Mouse (Mus musculus): ENCODE data around the gene Olfr196. TPM values are rescaled to one million over a fixed set of nuclear protein-coding genes. Genes with fewer than 3 reads are reported as not detected.
A peak's percentile ranks its signal among the peaks of the same experiment; 100 is the strongest.
"Not testable (repeated sequence)": the region's sequence is repeated elsewhere in the genome, so short reads cannot be mapped to it uniquely, and the experiment has no call there.

Gene Olfr196
- total RNA-seq (2021) = not detected
- long read RNA-seq, experiment 1 = 0 reads
- long read RNA-seq, experiment 2 = 0 reads

- DNase-seq (ENCODE audit: low spot score in 2 of 2) = no peak
These were observed at the start of gene Olfr196 for GRCm38 (mm10) chr16:59170354-59170753. Olfr196 (minus strand) TSS chr16:59170454.

GRCm38 (mm10) chr16:59219667-59220066 lies 49.4 kb upstream of the Olfr196 start, which contains the start of gene Olfr199:
Olfr199 (minus strand) TSS chr16:59219767.
- DNase-seq (ENCODE audit: low spot score in 2 of 2) = not testable (repeated sequence)

GRCm38 (mm10) chr16:59217861-59218260 lies 47.6 kb upstream of the Olfr196 start:
- not testable (repeated sequence) for DNase-seq (ENCODE audit: low spot score in 2 of 2)

- not testable (repeated sequence) for DNase-seq (ENCODE audit: low spot score in 2 of 2)
These were observed 33.2 kb upstream of the Olfr196 start, which contains the start of gene Olfr198 for GRCm38 (mm10) chr16:59203433-59203832. Olfr198 (minus strand) TSS chr16:59203533.

GRCm38 (mm10) chr16:59151996-59152395 lies 18.3 kb downstream of the Olfr196 start:
- DNase-seq (ENCODE audit: low spot score in 2 of 2) = peak in 1 of 2 experiments; percentile 4

GRCm38 (mm10) chr16:59146746-59147145 lies 23.5 kb downstream of the Olfr196 start, which contains the start of gene Olfr195:
Olfr195 (plus strand) TSS chr16:59147046.
- no peak for DNase-seq (ENCODE audit: low spot score in 2 of 2)

- no peak for DNase-seq (ENCODE audit: low spot score in 2 of 2)
These were observed 29.1 kb downstream of the Olfr196 start for GRCm38 (mm10) chr16:59141105-59141504.

- DNase-seq (ENCODE audit: low spot score in 2 of 2) = no peak
These were observed 39.5 kb downstream of the Olfr196 start for GRCm38 (mm10) chr16:59130740-59131139.

GRCm38 (mm10) chr16:59120969-59121368 lies 49.3 kb downstream of the Olfr196 start, which contains the start of gene Olfr194:
Olfr194 (minus strand) TSS chr16:59121069.
- DNase-seq (ENCODE audit: low spot score in 2 of 2) = no peak

Other genes with a start within 250 kb of the Olfr196 start
- not detected for gene Olfr181, start 241.7 kb downstream of the Olfr196 start, total RNA-seq (2021)
- gene Olfr180, start 241.1 kb downstream of the Olfr196 start, total RNA-seq (2021) = not detected
- not detected for gene Olfr183, start 175.1 kb downstream of the Olfr196 start, total RNA-seq (2021)
- not detected for gene Olfr186, start 140.2 kb downstream of the Olfr196 start, total RNA-seq (2021)
- not detected for gene Olfr187, start 130.7 kb downstream of the Olfr196 start, total RNA-seq (2021)
- not detected for gene Olfr190, start 92.4 kb downstream of the Olfr196 start, total RNA-seq (2021)
- not detected for gene Olfr191, start 80.6 kb downstream of the Olfr196 start, total RNA-seq (2021)
- gene Olfr193, start 58.6 kb downstream of the Olfr196 start, total RNA-seq (2021) = not detected
- gene Olfr194, start 49.4 kb downstream of the Olfr196 start, total RNA-seq (2021) = not detected
- gene Olfr195, start 23.4 kb downstream of the Olfr196 start, total RNA-seq (2021) = not detected
- not detected for gene Olfr198, start 33.1 kb upstream of the Olfr196 start, total RNA-seq (2021)
- not detected for gene Olfr199, start 49.3 kb upstream of the Olfr196 start, total RNA-seq (2021)
- not detected for gene Olfr201, start 102.2 kb upstream of the Olfr196 start, total RNA-seq (2021)
- gene Olfr202, start 116.3 kb upstream of the Olfr196 start, total RNA-seq (2021) = not detected
- gene Olfr203, start 128.4 kb upstream of the Olfr196 start, total RNA-seq (2021) = not detected
- gene Olfr204, start 147.8 kb upstream of the Olfr196 start, total RNA-seq (2021) = not detected
- not detected for gene Olfr205, start 160.7 kb upstream of the Olfr196 start, total RNA-seq (2021)
- gene Olfr206, start 178.8 kb upstream of the Olfr196 start, total RNA-seq (2021) = not detected
- not detected for gene Olfr209, start 193.5 kb upstream of the Olfr196 start, total RNA-seq (2021)
- not detected for gene Gabrr3, start 236.9 kb upstream of the Olfr196 start, total RNA-seq (2021)